ENCODE assay signal across 13 mouse cellular contexts in genomic region chr10:43641169-43641945, GRCm38 (mm10).
A peak's percentile ranks its signal among the peaks of the same experiment; 100 is the strongest.
DNase-seq lines count a peak whose midpoint lies in the region; ATAC-seq and TF ChIP-seq lines count a peak whose summit lies in the region.
"Had no signal": no experiment of that assay in that cellular context is flagged by ENCODE, and none has a peak within 500 bp of the region (broad histone marks: within the 10 kb centered on the region; RNA-seq: fewer than 3 reads in every experiment).

No protein-coding gene starts in this region.

- no peaks in the 10 kb centered on the region for H3K9me3 ChIP-seq in intestine, embryonic 16.5 days (ENCODE audit: control insufficient read depth, low read length)
- H3K9me3 ChIP-seq in forebrain, postnatal 0 days (ENCODE audit: low read length), result no peaks in the 10 kb centered on the region
- H3K9me3 ChIP-seq: embryonic facial prominence, embryonic 10.5 days had no signal

- H3K4me2 ChIP-seq in intestine, embryonic 16.5 days (ENCODE audit: low read depth, low read length), result no peak overlapping the region
- no peak overlapping the region for H3K4me2 ChIP-seq in forebrain, postnatal 0 days (ENCODE audit: low read depth)

- H3K9ac ChIP-seq in intestine, embryonic 16.5 days (ENCODE audit: low read depth, low read length), result no peak overlapping the region
- H3K9ac ChIP-seq in forebrain, postnatal 0 days, result no peak overlapping the region

- H3K36me3 ChIP-seq in intestine, embryonic 16.5 days (ENCODE audit: control insufficient read depth, insufficient read depth, low read length), result no peaks in the 10 kb centered on the region
- H3K36me3 ChIP-seq in forebrain, postnatal 0 days (ENCODE audit: insufficient read depth), result no peaks in the 10 kb centered on the region
- H3K36me3 ChIP-seq: embryonic facial prominence, embryonic 10.5 days had no signal

- 67% methylated on average over 14 of the region's 14 CpGs for WGBS in intestine, embryonic 16.5 days
- WGBS in forebrain, postnatal 0 days, result 77% methylated on average over 14 of the region's 14 CpGs

- H3K4me3 ChIP-seq in intestine, embryonic 16.5 days (ENCODE audit: low read length), result no peak overlapping the region
- no peak overlapping the region for H3K4me3 ChIP-seq in forebrain, postnatal 0 days (ENCODE audit: low read depth, low read length)
- H3K4me3 ChIP-seq: embryonic facial prominence, embryonic 10.5 days had no signal

- DNase-seq in 3T3-L1 (ENCODE audit: low read depth, low spot score) (peak; percentile 55), MEL-GATA-1-ER (ENCODE audit: extremely low read depth, low read depth) (peak; percentile 70), liver (peak; percentile 60)
- peak; percentile 30 to 36 for DNase-seq in monocyte, adult 2 months (ENCODE audit: low read depth in 1 of 2, low spot score in 2 of 2)
- DNase-seq in spleen, postnatal 14 days (ENCODE audit: low spot score in 2 of 2), result no peak
- no peak for DNase-seq in forebrain, postnatal 0 days
- DNase-seq: cerebellum, adult 11 months; lung, postnatal 10 days; retina, postnatal 1 day had no signal

- ATAC-seq in frontal cortex, adult (ENCODE audit: low TSS enrichment), result no peak
- no peak for ATAC-seq in intestine, embryonic 16.5 days
- ATAC-seq in forebrain, postnatal 0 days, result no peak
- ATAC-seq: forebrain, embryonic 14.5 days had no signal

- no peaks in the 10 kb centered on the region for H3K27me3 ChIP-seq in intestine, embryonic 16.5 days (replicated peaks; ENCODE audit: control insufficient read depth, insufficient read depth, low read length)
- H3K27me3 ChIP-seq in forebrain, postnatal 0 days (ENCODE audit: insufficient read depth, low read length), result no peaks in the 10 kb centered on the region

- TF ChIP-seq CTCF in forebrain, postnatal 0 days (IDR thresholded peaks at IDR 0.05; ENCODE audit: low read depth), result no peak

- H3K4me1 ChIP-seq in intestine, embryonic 16.5 days (ENCODE audit: control insufficient read depth, insufficient read depth, low read length), result no peaks in the 10 kb centered on the region
- no peaks in the 10 kb centered on the region for H3K4me1 ChIP-seq in forebrain, postnatal 0 days (ENCODE audit: insufficient read depth)
- H3K4me1 ChIP-seq: embryonic facial prominence, embryonic 10.5 days had no signal

- no peak overlapping the region for H3K27ac ChIP-seq in intestine, embryonic 16.5 days (ENCODE audit: low read length)
- H3K27ac ChIP-seq in forebrain, postnatal 0 days (ENCODE audit: low read depth, low read length), result no peak overlapping the region
- H3K27ac ChIP-seq: embryonic facial prominence, embryonic 10.5 days had no signal

Comparison
In these comparisons a context has a peak if more than half of its experiments do, and no peak if none do; other contexts are left out.
1. DNase-seq: peak in 3T3-L1 (single experiment), MEL-GATA-1-ER (single experiment), liver (single experiment) and monocyte, adult 2 months (2 of 2); none in spleen, postnatal 14 days (0 of 2) and forebrain, postnatal 0 days (single experiment).